Mouse (Mus musculus) small intestine, adult 2 months (tissue): Measurements from ENCODE around the gene Spock3.

Experiments used
- CTCF ChIP-seq: fragments of 200-500 bp; IDR thresholded peaks from 2 replicates; pipeline ENCODE4 v1.5.1; 2012; ENCODE audit warnings: low read depth, mild to moderate bottlenecking, control low read depth, inconsistent platforms, low read length, moderate library complexity, mixed read lengths; ENCODE audit not compliant: insufficient replicate concordance, insufficient read length; ENCODE audit errors: extremely low read depth
- POLR2A ChIP-seq: fragments of 200-500 bp; IDR thresholded peaks from 2 replicates; pipeline ENCODE4 v1.6.1; 2012; ENCODE audit warnings: low read depth, mild to moderate bottlenecking, control low read depth, inconsistent platforms, low read length, moderate library complexity

DNA sequence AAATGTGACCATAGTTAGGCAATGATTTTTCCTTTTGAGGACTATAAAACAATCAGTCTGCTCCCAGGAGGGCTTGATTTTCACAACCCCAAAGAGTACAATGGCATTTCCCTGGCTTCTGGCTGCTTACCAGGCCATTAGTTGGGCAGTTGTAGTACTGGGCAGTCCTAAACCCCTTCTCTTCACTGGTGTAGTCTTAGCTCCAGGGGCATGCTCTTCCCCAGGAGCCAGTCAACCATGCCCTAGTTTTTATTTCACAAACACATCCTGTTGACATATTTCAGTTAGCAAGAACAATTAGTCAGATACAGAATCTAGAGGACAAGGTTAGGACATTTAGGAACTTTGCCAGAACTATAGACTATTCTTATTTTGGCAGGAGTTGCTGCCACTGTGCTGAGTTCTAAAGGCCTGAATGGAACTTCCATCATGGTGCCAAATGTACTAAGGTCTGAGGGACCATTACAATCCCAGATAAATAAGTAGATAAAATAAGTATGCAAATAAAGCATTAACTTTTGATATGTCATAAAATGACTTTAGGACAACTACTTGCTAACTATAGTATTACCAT is 308.1 kb downstream of the Spock3 start:
- TF ChIP-seq POLR2A (no peak), CTCF (no peak)
